Mouse (Mus musculus) MEL (cell line): ENCODE results near the gene Tcf7l2. TPM values are rescaled to one million over a fixed set of nuclear protein-coding genes. Genes with fewer than 3 reads are reported as not detected.

ENCODE experiments used
- DNase-seq: peaks from one replicate; pipeline ENCODE4 v3.0.0; 2011; ENCODE audit warnings: low read depth, low spot score
- H3K27ac ChIP-seq: 2 replicates; pipeline ENCODE4 v1.5.1; 2012; ENCODE audit warnings: low read depth, mild to moderate bottlenecking, control low read depth, low read length, moderate library complexity; ENCODE audit not compliant: control insufficient read depth
- H3K27me3 ChIP-seq, 2 experiments: fragments of 150-350 bp in 1 of 2; sonication (generic) in 1 of 2; 2 replicates each; pipeline ENCODE4 v1.6.1; 2012; ENCODE audit warnings: low read length in 2 of 2, mild to moderate bottlenecking in 2 of 2, improper control_type of control experiment in 1 of 2, moderate library complexity in 1 of 2; ENCODE audit not compliant: insufficient read depth in 2 of 2, control insufficient read depth in 1 of 2
- H3K36me3 ChIP-seq, 2 experiments: 2 replicates each; pipeline ENCODE4 v1.6.1; 2012 to 2014; ENCODE audit warnings: low read length in 2 of 2, improper control_type of control experiment in 1 of 2, inconsistent platforms in 1 of 2, mild to moderate bottlenecking in 1 of 2; ENCODE audit not compliant: insufficient read depth in 2 of 2, control insufficient read depth in 1 of 2
- H3K4me1 ChIP-seq, 2 experiments: fragments of 150-350 bp in 1 of 2; sonication (generic) in 1 of 2; 2 replicates each; pipeline ENCODE4 v1.6.1; 2012; ENCODE audit warnings: low read length in 2 of 2, improper control_type of control experiment in 1 of 2, mild to moderate bottlenecking in 1 of 2; ENCODE audit not compliant: insufficient read depth in 2 of 2, control insufficient read depth in 1 of 2
- H3K4me3 ChIP-seq, 2 experiments: fragments of 150-350 bp in 1 of 2; sonication (generic) in 1 of 2; 2 replicates each; pipeline ENCODE4 v1.5.1; 2012; ENCODE audit warnings: low read depth in 2 of 2, low read length in 2 of 2, mild to moderate bottlenecking in 2 of 2, moderate library complexity in 2 of 2, control low read depth in 1 of 2, improper control_type of control experiment in 1 of 2; ENCODE audit not compliant: control insufficient read depth in 1 of 2, insufficient read depth in 1 of 2
- H3K79me2 ChIP-seq: 2 replicates; pipeline ENCODE4 v1.6.1; 2012; ENCODE audit warnings: mild to moderate bottlenecking, low read length, moderate library complexity; ENCODE audit not compliant: control insufficient read depth, poor library complexity, insufficient read depth
- H3K9ac ChIP-seq: 2 replicates; pipeline ENCODE4 v1.6.1; 2012; ENCODE audit warnings: low read depth, mild to moderate bottlenecking, control low read depth, low read length, moderate library complexity; ENCODE audit not compliant: control insufficient read depth, poor library complexity, severe bottlenecking
- H3K9me3 ChIP-seq: fragments of 150-350 bp; sonication (generic); replicated peaks from 2 replicates; pipeline ENCODE4 v1.6.1; 2012; ENCODE audit warnings: mild to moderate bottlenecking, low read length, improper control_type of control experiment, moderate library complexity; ENCODE audit not compliant: insufficient read depth
- CHD1 ChIP-seq: IDR thresholded peaks from 2 replicates; pipeline ENCODE4 v1.6.1; 2012; ENCODE audit warnings: low read depth, mild to moderate bottlenecking, inconsistent platforms, low read length, improper control_type of control experiment
- CHD2 ChIP-seq: IDR thresholded peaks from 2 replicates; pipeline ENCODE4 v1.6.1; 2011; ENCODE audit warnings: low read length, improper control_type of control experiment
- CTCF ChIP-seq, 3 experiments: IDR thresholded peaks in 2 of 3; conservative IDR thresholded peaks in 1 of 3; 2 replicates each; pipeline ENCODE4 v1.5.1; 2011 to 2012; ENCODE audit warnings: low read length in 3 of 3, low read depth in 2 of 3, mild to moderate bottlenecking in 2 of 3, improper control_type of control experiment in 1 of 3, inconsistent platforms in 1 of 3, mixed read lengths in 1 of 3, moderate library complexity in 1 of 3; ENCODE audit not compliant: control insufficient read depth in 1 of 3, insufficient read depth in 1 of 3, poor library complexity in 1 of 3, severe bottlenecking in 1 of 3
- ELF1 ChIP-seq: IDR thresholded peaks from 2 replicates; pipeline ENCODE4 v1.6.1; 2014; ENCODE audit warnings: low read depth, mild to moderate bottlenecking, inconsistent platforms, low read length, improper control_type of control experiment, moderate library complexity
- EP300 ChIP-seq, 2 experiments: IDR thresholded peaks; 2 replicates each; pipeline ENCODE4 v1.6.1; 2011; ENCODE audit warnings: improper control_type of control experiment in 2 of 2, low read length in 2 of 2, low read depth in 1 of 2, mild to moderate bottlenecking in 1 of 2
- ETS1 ChIP-seq: IDR thresholded peaks from 2 replicates; pipeline ENCODE4 v1.6.1; 2012; ENCODE audit warnings: low read depth, mild to moderate bottlenecking, inconsistent platforms, low read length, improper control_type of control experiment, moderate library complexity
- JUND ChIP-seq: IDR thresholded peaks from 2 replicates; pipeline ENCODE4 v1.6.1; 2011; ENCODE audit warnings: low read depth, mild to moderate bottlenecking, improper control_type of control experiment, low read length
- MAFK ChIP-seq: IDR thresholded peaks from 2 replicates; pipeline ENCODE4 v1.6.1; 2011; ENCODE audit warnings: low read depth, mild to moderate bottlenecking, low read length, improper control_type of control experiment, borderline replicate concordance
- MAZ ChIP-seq: IDR thresholded peaks from 2 replicates; pipeline ENCODE4 v1.6.1; 2012; ENCODE audit warnings: low read depth, mild to moderate bottlenecking, inconsistent platforms, low read length, improper control_type of control experiment
- MXI1 ChIP-seq: IDR thresholded peaks from 2 replicates; pipeline ENCODE4 v1.6.1; 2011; ENCODE audit warnings: mild to moderate bottlenecking, low read depth, low read length, improper control_type of control experiment
- MYB ChIP-seq: IDR thresholded peaks from 2 replicates; pipeline ENCODE4 v1.6.1; 2011; ENCODE audit warnings: mild to moderate bottlenecking, low read depth, low read length, improper control_type of control experiment
- MYC ChIP-seq: IDR thresholded peaks from 2 replicates; pipeline ENCODE4 v1.6.1; 2011; ENCODE audit warnings: low read depth, mild to moderate bottlenecking, low read length, improper control_type of control experiment, moderate library complexity
- NELFE ChIP-seq: IDR thresholded peaks from 2 replicates; pipeline ENCODE4 v1.6.1; 2011; ENCODE audit warnings: low read depth, low read length, improper control_type of control experiment
- NRF1 ChIP-seq: IDR thresholded peaks from 2 replicates; pipeline ENCODE4 v1.6.1; 2014; ENCODE audit warnings: low read depth, mild to moderate bottlenecking, inconsistent platforms, low read length, improper control_type of control experiment, moderate library complexity; ENCODE audit not compliant: poor library complexity, insufficient read depth, severe bottlenecking
- RAD21 ChIP-seq: IDR thresholded peaks from 2 replicates; pipeline ENCODE4 v1.6.1; 2011; ENCODE audit warnings: mild to moderate bottlenecking, low read depth, low read length, improper control_type of control experiment
- RCOR1 ChIP-seq: IDR thresholded peaks from 2 replicates; pipeline ENCODE4 v1.6.1; 2012; ENCODE audit warnings: low read depth, mild to moderate bottlenecking, inconsistent platforms, low read length, improper control_type of control experiment
- SIN3A ChIP-seq: IDR thresholded peaks from 2 replicates; pipeline ENCODE4 v1.6.1; 2012; ENCODE audit warnings: low read length, improper control_type of control experiment, inconsistent platforms
- SMC3 ChIP-seq: IDR thresholded peaks from 2 replicates; pipeline ENCODE4 v1.6.1; 2011; ENCODE audit warnings: low read depth, low read length, improper control_type of control experiment
- TAL1 ChIP-seq: IDR thresholded peaks from 2 replicates; pipeline ENCODE4 v1.6.1; 2012; ENCODE audit warnings: mild to moderate bottlenecking, inconsistent platforms, low read length, moderate library complexity, mixed read lengths
- USF2 ChIP-seq, 2 experiments: IDR thresholded peaks; 2 replicates each; pipeline ENCODE4 v1.6.1; 2011 to 2012; ENCODE audit warnings: improper control_type of control experiment in 2 of 2, low read length in 2 of 2, borderline replicate concordance in 1 of 2, inconsistent platforms in 1 of 2, low read depth in 1 of 2, mild to moderate bottlenecking in 1 of 2; ENCODE audit not compliant: insufficient read depth in 1 of 2
- ZC3H11A ChIP-seq: IDR thresholded peaks from 2 replicates; pipeline ENCODE4 v1.6.1; 2012; ENCODE audit warnings: low read depth, mild to moderate bottlenecking, inconsistent platforms, low read length, improper control_type of control experiment
- ZKSCAN1 ChIP-seq: IDR thresholded peaks from 2 replicates; pipeline ENCODE4 v1.6.1; 2012; ENCODE audit warnings: low read depth, mild to moderate bottlenecking, inconsistent platforms, low read length, improper control_type of control experiment, moderate library complexity
- polyA plus RNA-seq, 2 experiments: library from polyadenylated mRNA; stranded (reverse) in 1 of 2; unstranded in 1 of 2; fragments of >175 nt in 1 of 2; fragments of >200 nt in 1 of 2; gene quantifications; 2 replicates each; pipeline versions ENCODE4 v1.2.1 to v1.2.4; 2012; ENCODE audit warnings: low replicate concordance in 2 of 2, low read depth in 1 of 2; ENCODE audit not compliant: insufficient read length in 2 of 2, insufficient read depth in 1 of 2, missing spikeins in 1 of 2
- total RNA-seq: library from RNA; depleted of rRNA; stranded (reverse); fragments of 300-350 nt; gene quantifications from 2 replicates; pipeline ENCODE4 v1.2.3, GENCODE M21; 2012

The Tcf7l2 gene
- total and polyA plus RNA-seq, 3 experiments: 0.65 to 12.8 TPM; not detected in 1

DNA sequence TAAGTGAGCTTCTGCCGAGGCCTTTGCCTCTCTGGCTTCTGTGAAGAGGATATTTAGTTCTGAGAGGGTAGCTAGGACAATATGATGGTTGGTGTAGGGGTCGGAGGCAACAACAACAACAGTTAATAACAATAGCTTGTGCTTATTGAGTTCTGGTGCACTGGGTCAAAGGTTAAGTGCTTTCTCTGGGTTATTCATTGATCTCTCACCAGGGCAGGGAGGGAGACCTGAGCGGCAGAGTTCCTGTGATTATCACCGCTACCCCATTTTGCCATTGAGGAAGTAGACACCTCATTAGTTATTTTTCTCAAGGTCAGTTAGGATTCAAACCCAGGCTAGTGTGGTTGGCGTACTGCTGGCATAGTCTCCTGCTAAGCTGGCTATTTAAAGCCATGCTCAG, 19.5 kb downstream of the Tcf7l2 start:
- no peak overlapping the region for H3K4me3 ChIP-seq
- no peaks in the 10 kb centered on the region for H3K79me2 ChIP-seq
- no peaks in the 10 kb centered on the region for H3K9me3 ChIP-seq
- H3K4me1 ChIP-seq: no peaks in the 10 kb centered on the region
- DNase-seq: no peak
- H3K36me3 ChIP-seq: no peaks in the 10 kb centered on the region
- H3K27ac ChIP-seq: no peak overlapping the region
- H3K9ac ChIP-seq: no peak overlapping the region
- H3K27me3 ChIP-seq: peaks cover 0 to 2% of the 10 kb centered on the region in 2 experiments
- TF ChIP-seq JUND: no peak
- TF ChIP-seq MAFK: no peak
- TF ChIP-seq USF2 (IDR thresholded peaks at IDR 0.05; ENCODE audit: borderline replicate concordance in 1 of 2, insufficient read depth in 1 of 2, low read depth in 1 of 2, low read length in 2 of 2): no peak
- TF ChIP-seq SIN3A: no peak
- no peak for TF ChIP-seq RCOR1
- no peak for TF ChIP-seq ZKSCAN1
- no peak for TF ChIP-seq MYC
- no peak for TF ChIP-seq ZC3H11A
- TF ChIP-seq CTCF (IDR thresholded peaks at IDR 0.05 in 2 of 3, conservative IDR thresholded peaks at IDR 0.05 in 1 of 3; ENCODE audit: control insufficient read depth in 1 of 3, insufficient read depth in 1 of 3, low read depth in 2 of 3, low read length in 3 of 3, poor library complexity in 1 of 3, severe bottlenecking in 1 of 3): no peak
- TF ChIP-seq RAD21: no peak
- no peak for TF ChIP-seq CHD2
- TF ChIP-seq CHD1: no peak
- no peak for TF ChIP-seq SMC3
- TF ChIP-seq MAZ: no peak
- no peak for TF ChIP-seq MYB
- no peak for TF ChIP-seq ETS1

- no peak overlapping the region for H3K9ac ChIP-seq
These were observed 20.6 kb downstream of the Tcf7l2 start for GRCm38 (mm10) chr19:55762187-55762586.

More at GRCm38 (mm10) chr19:55762187-55762586, 20.6 kb downstream of the Tcf7l2 start:
- Histone ChIP-seq H3K4me3 (no peak overlapping the region), H3K27ac (no peak overlapping the region), H3K9me3 (no peaks in the 10 kb centered on the region), H3K4me1 (no peaks in the 10 kb centered on the region), H3K36me3 (no peaks in the 10 kb centered on the region), H3K79me2 (no peaks in the 10 kb centered on the region), H3K27me3 (peaks cover 2% of the 10 kb centered on the region in 2 experiments)
- no peak for TF ChIP-seq TAL1
- TF ChIP-seq ELF1: no peak
- TF ChIP-seq NELFE: no peak
- no peak for TF ChIP-seq NRF1
- TF ChIP-seq MXI1: no peak
- no peak for TF ChIP-seq EP300 (IDR thresholded peaks at IDR 0.05; ENCODE audit: low read depth in 1 of 2, low read length in 2 of 2)
- TF ChIP-seq CHD1: no peak
- DNase-seq: no peak
